Mouse (Mus musculus) mesoderm, embryonic 11.5 days (tissue): Measurements from ENCODE around the gene Ssxb3.
"Not testable (repeated sequence)": the region's sequence is repeated elsewhere in the genome, so short reads cannot be mapped to it uniquely, and the experiment has no call there.

Experiments
- DNase-seq: peaks from one replicate; pipeline ENCODE4 v3.0.0-alpha.2; 2012; ENCODE audit warnings: low read depth, low spot score

The Ssxb3 gene

DNA sequence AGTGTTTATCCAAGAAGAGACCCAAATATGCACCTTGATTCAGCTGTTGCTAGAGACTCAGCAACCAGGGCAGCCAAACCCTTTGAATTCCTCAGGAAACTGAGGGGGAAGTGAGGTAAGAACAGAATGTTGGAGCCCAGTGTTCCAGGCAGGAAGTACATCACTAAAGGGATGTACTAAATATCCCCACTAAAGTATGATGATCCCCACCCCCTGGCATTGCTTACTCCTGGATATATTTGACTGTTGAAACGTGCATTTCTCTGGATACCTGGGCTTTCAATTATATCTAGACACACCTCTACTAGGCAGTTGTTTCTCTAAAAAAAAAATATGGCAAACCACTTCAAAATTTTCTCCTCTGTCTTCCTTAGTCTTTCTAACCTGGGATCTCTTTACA, at the start of gene Ssxb3:
Gene Ssxb3, minus strand, starts transcription at position 101 of the 400 bp plus-strand sequence.
- DNase-seq = not testable (repeated sequence)

- not testable (repeated sequence) for DNase-seq
Observed at GRCm38 (mm10) chrX:8548155-8548554, 43.5 kb downstream of the Ssxb3 start, which contains the start of gene Ssxb6. Ssxb6 (minus strand) TSS chrX:8548255.
